Mouse (Mus musculus): Measurements from ENCODE around the gene Slc35f3. TPM values are rescaled to one million over a fixed set of nuclear protein-coding genes. Genes with fewer than 3 reads are reported as not detected.
"Not testable (repeated sequence)": the region's sequence is repeated elsewhere in the genome, so short reads cannot be mapped to it uniquely, and the experiment has no call there.

Slc35f3 gene
- polyA plus RNA-seq, 1 experiment, result 15.8 TPM

DNA sequence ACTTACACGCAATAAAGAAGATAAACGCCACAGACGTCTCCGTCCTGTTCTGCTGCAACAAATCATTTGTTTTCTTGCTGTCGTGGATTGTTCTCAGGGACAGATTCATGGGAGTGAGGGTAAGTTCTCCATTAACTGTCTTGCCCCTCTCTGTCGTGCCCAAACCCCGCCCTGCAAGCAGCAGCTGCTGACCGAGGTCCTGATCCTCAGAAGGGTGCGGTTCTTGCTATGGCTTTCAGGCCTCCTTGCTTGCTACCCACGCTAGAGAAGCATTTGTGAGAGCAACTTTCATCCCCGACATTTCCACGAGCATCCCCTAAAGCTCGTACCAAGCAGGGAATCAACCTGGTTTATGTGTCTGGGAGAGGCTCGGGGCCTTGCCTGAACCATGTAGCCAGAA lies 83.9 kb downstream of the Slc35f3 start:
- whole genome bisulfite sequencing, result 70% methylated on average over 14 of the region's 14 CpGs
- H3K4me1 ChIP-seq (ENCODE audit: control insufficient read depth, insufficient read depth, low read length), result peaks cover 5% of the 10 kb centered on the region
- no peak for DNase-seq
- no peak for TF ChIP-seq CTCF (IDR thresholded peaks at IDR 0.05; ENCODE audit: borderline replicate concordance, insufficient read depth, low read depth, low read length)
- no peak for TF ChIP-seq POLR2A (IDR thresholded peaks at IDR 0.05; ENCODE audit: borderline replicate concordance, insufficient read depth, low read length)
- H3K27me3 ChIP-seq (ENCODE audit: control insufficient read depth, insufficient read depth, low read length), result no peaks in the 10 kb centered on the region
- no peak overlapping the region for H3K4me3 ChIP-seq (replicated peaks; ENCODE audit: insufficient read depth, low read depth, low read length)
- no peak overlapping the region for H3K27ac ChIP-seq (ENCODE audit: insufficient read depth, low read length)

DNA sequence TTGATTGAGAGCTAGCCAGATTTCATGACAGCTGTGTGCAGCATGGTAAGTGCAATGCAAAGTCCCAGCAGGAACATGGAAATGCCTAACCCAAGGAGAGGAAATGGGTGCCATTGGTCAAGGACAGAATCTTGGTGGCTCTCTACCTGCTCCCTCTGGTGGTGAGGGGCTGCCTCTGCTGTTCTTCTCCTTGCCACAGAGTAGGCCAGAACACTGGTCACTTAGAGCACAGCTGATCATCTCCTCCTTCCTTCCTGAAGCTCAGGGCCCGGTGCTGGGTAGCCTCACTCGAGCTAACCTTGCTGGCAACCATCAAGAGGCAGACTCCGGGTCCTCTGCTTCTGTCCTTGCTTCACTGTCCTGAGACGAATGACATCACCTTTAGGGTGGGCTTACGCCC lies 84.4 kb downstream of the Slc35f3 start:
- WGBS, result 66% methylated on average over 5 of the region's 5 CpGs
- TF ChIP-seq CTCF (IDR thresholded peaks at IDR 0.05; ENCODE audit: borderline replicate concordance, insufficient read depth, low read depth, low read length), result peak; percentile 77
- no peak for TF ChIP-seq POLR2A (IDR thresholded peaks at IDR 0.05; ENCODE audit: borderline replicate concordance, insufficient read depth, low read length)

DNA sequence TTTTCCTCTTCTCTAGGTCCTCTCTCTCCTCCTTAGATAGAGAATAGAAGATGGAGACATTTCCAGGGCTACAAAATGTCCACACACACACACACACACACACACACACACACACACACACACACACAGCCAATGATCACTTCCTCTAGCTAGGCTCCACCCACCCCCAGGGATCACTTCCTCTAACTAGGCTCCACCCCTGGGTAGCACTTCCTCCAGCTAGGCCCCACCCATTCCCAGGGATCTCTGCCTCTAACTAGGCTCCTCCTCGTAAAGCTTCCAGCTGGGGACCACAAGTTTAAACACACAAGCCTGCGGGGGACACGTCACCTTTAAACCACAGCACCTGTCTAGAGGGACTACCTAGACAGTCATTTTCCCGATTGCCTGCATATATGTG lies 89.2 kb downstream of the Slc35f3 start:
- DNase-seq, result no peak
- Histone ChIP-seq H3K4me1 (ENCODE audit: control insufficient read depth, insufficient read depth, low read length) (peaks cover 14% of the 10 kb centered on the region), H3K27ac (ENCODE audit: insufficient read depth, low read length) (no peak overlapping the region), H3K27me3 (ENCODE audit: control insufficient read depth, insufficient read depth, low read length) (no peaks in the 10 kb centered on the region), H3K4me3 (replicated peaks; ENCODE audit: insufficient read depth, low read depth, low read length) (no peak overlapping the region)
- no peak for TF ChIP-seq CTCF (IDR thresholded peaks at IDR 0.05; ENCODE audit: borderline replicate concordance, insufficient read depth, low read depth, low read length)
- TF ChIP-seq POLR2A (IDR thresholded peaks at IDR 0.05; ENCODE audit: borderline replicate concordance, insufficient read depth, low read length), result no peak
- 93% methylated on average over 4 of the region's 4 CpGs for WGBS

More for the DNA sequence above, 84.4 kb downstream of the Slc35f3 start:
- peak; percentile 52 to 62 for DNase-seq
- H3K27me3 ChIP-seq (ENCODE audit: control insufficient read depth, insufficient read depth, low read length), result no peaks in the 10 kb centered on the region
- H3K4me3 ChIP-seq (replicated peaks; ENCODE audit: insufficient read depth, low read depth, low read length), result no peak overlapping the region
- peaks cover 5% of the 10 kb centered on the region for H3K4me1 ChIP-seq (ENCODE audit: control insufficient read depth, insufficient read depth, low read length)
- no peak overlapping the region for H3K27ac ChIP-seq (ENCODE audit: insufficient read depth, low read length)

DNA sequence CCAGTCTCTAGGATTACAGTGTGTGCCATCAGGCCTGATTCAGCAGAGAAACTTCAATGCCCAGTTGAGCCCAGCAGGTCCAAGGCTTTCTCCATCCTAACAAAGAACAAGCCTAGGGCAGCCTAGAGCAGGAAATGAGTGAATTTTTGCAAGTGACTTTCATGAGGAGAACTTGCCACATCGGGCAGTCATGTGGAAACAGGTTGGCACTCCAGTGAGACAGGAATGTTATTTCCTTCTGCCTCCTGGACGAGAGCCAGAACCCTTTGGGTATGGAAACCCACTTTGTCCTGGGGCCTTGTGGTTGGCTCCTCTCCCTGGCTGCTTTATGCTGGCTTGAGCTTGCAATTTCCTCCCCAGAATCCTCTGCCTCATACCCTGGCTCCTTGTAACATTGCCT lies 93.2 kb downstream of the Slc35f3 start:
- Histone ChIP-seq H3K4me3 (replicated peaks; ENCODE audit: insufficient read depth, low read depth, low read length) (no peak overlapping the region), H3K27ac (ENCODE audit: insufficient read depth, low read length) (0 out of 2 replicates have a peak overlapping the region, but pooled peaks have one; percentile 34), H3K27me3 (ENCODE audit: control insufficient read depth, insufficient read depth, low read length) (no peaks in the 10 kb centered on the region), H3K4me1 (ENCODE audit: control insufficient read depth, insufficient read depth, low read length) (peaks cover 19% of the 10 kb centered on the region)
- TF ChIP-seq POLR2A (IDR thresholded peaks at IDR 0.05; ENCODE audit: borderline replicate concordance, insufficient read depth, low read length) (no peak), CTCF (IDR thresholded peaks at IDR 0.05; ENCODE audit: borderline replicate concordance, insufficient read depth, low read depth, low read length) (no peak)
- WGBS, result 10% methylated on average over 2 of the region's 2 CpGs
- DNase-seq, result peak; percentile 71 to 86

DNA sequence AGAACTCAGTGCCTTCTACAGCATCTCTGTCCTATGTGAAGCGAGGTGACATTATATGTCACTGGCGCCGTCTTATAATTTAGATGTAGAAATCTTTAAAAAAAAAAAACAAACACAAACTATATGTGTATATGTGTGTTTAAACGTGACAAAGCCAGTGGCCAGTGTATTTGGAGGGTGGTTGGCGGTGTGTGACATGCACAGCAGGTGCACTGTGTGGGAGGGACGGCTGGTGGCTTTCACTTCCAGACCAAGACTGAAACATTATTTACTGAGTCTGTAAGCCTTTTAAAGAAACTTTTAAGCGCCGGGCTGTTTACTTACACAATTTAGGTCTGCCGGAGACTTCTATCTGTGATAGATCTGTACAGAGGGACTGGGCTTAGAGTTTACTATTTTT lies 97.0 kb downstream of the Slc35f3 start:
- no peak for DNase-seq
- no peak for TF ChIP-seq CTCF (IDR thresholded peaks at IDR 0.05; ENCODE audit: borderline replicate concordance, insufficient read depth, low read depth, low read length)
- H3K27me3 ChIP-seq (ENCODE audit: control insufficient read depth, insufficient read depth, low read length), result no peaks in the 10 kb centered on the region
- H3K4me3 ChIP-seq (replicated peaks; ENCODE audit: insufficient read depth, low read depth, low read length), result no peak overlapping the region
- peaks cover 19% of the 10 kb centered on the region for H3K4me1 ChIP-seq (ENCODE audit: control insufficient read depth, insufficient read depth, low read length)
- 64% methylated on average over 9 of the region's 9 CpGs for WGBS
- H3K27ac ChIP-seq (ENCODE audit: insufficient read depth, low read length), result no peak overlapping the region

DNA sequence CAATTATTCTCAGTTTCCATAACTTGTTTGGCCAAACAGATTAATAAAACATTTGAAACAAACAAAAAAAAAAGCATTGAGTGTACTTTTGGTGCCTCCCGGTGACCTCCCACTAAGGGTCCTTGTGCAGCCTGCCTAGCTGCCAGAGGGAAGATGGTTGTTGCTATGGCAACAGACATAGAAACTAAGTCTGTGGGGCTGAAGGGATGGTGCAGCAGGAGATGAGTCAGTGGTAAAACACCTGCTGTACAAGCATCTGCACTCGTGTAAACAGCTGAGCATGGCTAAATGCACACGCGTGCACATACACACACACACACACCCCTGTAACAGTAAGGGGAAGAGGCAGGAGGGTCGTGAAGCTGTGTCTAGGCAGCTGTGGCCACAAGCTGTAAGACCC lies 97.6 kb downstream of the Slc35f3 start:
- TF ChIP-seq POLR2A (IDR thresholded peaks at IDR 0.05; ENCODE audit: borderline replicate concordance, insufficient read depth, low read length), result no peak
- no peak for TF ChIP-seq CTCF (IDR thresholded peaks at IDR 0.05; ENCODE audit: borderline replicate concordance, insufficient read depth, low read depth, low read length)
- 28% methylated on average over 5 of the region's 5 CpGs for WGBS
- DNase-seq, result no peak
- Histone ChIP-seq H3K4me1 (ENCODE audit: control insufficient read depth, insufficient read depth, low read length) (peaks cover 18% of the 10 kb centered on the region), H3K27ac (ENCODE audit: insufficient read depth, low read length) (no peak overlapping the region), H3K4me3 (replicated peaks; ENCODE audit: insufficient read depth, low read depth, low read length) (no peak overlapping the region), H3K27me3 (ENCODE audit: control insufficient read depth, insufficient read depth, low read length) (no peaks in the 10 kb centered on the region)

DNA sequence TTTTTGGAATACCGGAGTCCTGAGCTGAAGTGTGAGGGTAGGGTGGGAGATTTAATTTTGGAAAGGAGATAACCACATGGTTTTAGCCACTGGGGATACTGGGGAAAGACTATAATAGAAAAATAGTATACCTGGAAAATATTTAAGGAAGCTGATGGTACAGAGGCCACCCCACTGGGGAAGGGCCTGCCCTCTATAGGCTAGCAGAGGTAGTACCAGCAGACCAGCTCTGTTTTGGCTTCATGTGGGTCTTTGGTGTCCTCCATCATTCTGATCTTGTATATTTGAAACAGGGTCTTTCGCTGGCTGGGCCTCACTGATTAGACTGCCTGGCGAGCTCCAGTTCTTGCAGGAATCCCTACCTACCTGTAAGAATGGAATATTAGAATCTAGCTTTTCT lies 100.0 kb downstream of the Slc35f3 start:
- peak; percentile 39 to 44 for DNase-seq
- Histone ChIP-seq H3K4me1 (ENCODE audit: control insufficient read depth, insufficient read depth, low read length) (no peaks in the 10 kb centered on the region), H3K27ac (ENCODE audit: insufficient read depth, low read length) (no peak overlapping the region), H3K27me3 (ENCODE audit: control insufficient read depth, insufficient read depth, low read length) (no peaks in the 10 kb centered on the region), H3K4me3 (replicated peaks; ENCODE audit: insufficient read depth, low read depth, low read length) (no peak overlapping the region)
- WGBS, result 85% methylated on average over 3 of the region's 3 CpGs
- TF ChIP-seq POLR2A (IDR thresholded peaks at IDR 0.05; ENCODE audit: borderline replicate concordance, insufficient read depth, low read length) (no peak), CTCF (IDR thresholded peaks at IDR 0.05; ENCODE audit: borderline replicate concordance, insufficient read depth, low read depth, low read length) (peak; percentile 81)

DNA sequence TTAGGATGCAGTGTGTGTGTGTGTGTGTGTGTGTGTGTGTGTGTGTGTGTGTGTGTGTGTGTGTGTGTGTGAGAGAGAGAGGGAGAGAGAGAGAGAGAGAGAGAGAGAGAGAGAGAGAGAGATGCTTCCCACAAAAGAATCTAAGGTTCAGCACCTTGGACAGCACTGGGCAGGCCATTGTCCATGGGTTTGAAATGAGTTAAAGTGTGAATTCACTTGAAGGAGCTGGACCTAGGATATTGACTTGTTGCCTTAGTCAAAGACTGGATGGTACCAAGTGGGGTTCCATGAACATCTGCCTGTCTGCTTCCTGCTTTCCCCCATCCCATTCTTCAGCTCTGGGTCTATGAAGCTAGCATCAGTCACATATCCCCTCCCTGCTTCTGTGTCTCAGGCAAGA lies 106.2 kb downstream of the Slc35f3 start:
- not testable (repeated sequence) for H3K27ac ChIP-seq (ENCODE audit: insufficient read depth, low read length)

DNA sequence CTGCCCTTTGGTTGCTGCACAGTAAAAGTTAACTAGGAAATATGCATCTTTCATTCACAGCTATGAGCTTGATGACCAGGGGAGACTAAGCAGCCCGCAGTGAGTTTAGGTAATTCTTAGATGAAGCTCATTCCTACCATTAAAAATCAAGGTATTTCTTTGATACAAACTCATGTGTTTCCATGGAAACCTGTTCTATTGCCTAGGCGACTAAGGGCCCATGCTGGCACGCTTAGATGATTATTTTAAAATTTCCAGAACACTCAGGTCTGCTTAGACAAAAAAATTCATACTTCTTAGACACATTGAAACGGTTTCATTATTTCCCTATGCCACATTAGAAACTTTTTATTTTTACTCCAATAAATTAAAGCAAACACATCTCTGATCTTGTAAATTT lies 106.7 kb downstream of the Slc35f3 start:
- H3K27ac ChIP-seq (ENCODE audit: insufficient read depth, low read length), result no peak overlapping the region
- H3K4me1 ChIP-seq (ENCODE audit: control insufficient read depth, insufficient read depth, low read length), result no peaks in the 10 kb centered on the region
- no peak for DNase-seq
- no peak for TF ChIP-seq POLR2A (IDR thresholded peaks at IDR 0.05; ENCODE audit: borderline replicate concordance, insufficient read depth, low read length)
- TF ChIP-seq CTCF (IDR thresholded peaks at IDR 0.05; ENCODE audit: borderline replicate concordance, insufficient read depth, low read depth, low read length), result no peak
- 80% methylated on average over 4 of the region's 4 CpGs for WGBS
- no peak overlapping the region for H3K4me3 ChIP-seq (replicated peaks; ENCODE audit: insufficient read depth, low read depth, low read length)
- H3K27me3 ChIP-seq (ENCODE audit: control insufficient read depth, insufficient read depth, low read length), result no peaks in the 10 kb centered on the region; the same call in 1 of the 2 replicates

More for the DNA sequence above, 106.2 kb downstream of the Slc35f3 start:
- not testable (repeated sequence) for H3K4me1 ChIP-seq (ENCODE audit: control insufficient read depth, insufficient read depth, low read length); DNase-seq; H3K27me3 ChIP-seq (ENCODE audit: control insufficient read depth, insufficient read depth, low read length); H3K4me3 ChIP-seq (replicated peaks; ENCODE audit: insufficient read depth, low read depth, low read length)

Measured in cerebellum, adult 2 months (tissue).